Mouse (Mus musculus): Measurements from ENCODE around the gene Rsf1.

Gene Rsf1

DNA sequence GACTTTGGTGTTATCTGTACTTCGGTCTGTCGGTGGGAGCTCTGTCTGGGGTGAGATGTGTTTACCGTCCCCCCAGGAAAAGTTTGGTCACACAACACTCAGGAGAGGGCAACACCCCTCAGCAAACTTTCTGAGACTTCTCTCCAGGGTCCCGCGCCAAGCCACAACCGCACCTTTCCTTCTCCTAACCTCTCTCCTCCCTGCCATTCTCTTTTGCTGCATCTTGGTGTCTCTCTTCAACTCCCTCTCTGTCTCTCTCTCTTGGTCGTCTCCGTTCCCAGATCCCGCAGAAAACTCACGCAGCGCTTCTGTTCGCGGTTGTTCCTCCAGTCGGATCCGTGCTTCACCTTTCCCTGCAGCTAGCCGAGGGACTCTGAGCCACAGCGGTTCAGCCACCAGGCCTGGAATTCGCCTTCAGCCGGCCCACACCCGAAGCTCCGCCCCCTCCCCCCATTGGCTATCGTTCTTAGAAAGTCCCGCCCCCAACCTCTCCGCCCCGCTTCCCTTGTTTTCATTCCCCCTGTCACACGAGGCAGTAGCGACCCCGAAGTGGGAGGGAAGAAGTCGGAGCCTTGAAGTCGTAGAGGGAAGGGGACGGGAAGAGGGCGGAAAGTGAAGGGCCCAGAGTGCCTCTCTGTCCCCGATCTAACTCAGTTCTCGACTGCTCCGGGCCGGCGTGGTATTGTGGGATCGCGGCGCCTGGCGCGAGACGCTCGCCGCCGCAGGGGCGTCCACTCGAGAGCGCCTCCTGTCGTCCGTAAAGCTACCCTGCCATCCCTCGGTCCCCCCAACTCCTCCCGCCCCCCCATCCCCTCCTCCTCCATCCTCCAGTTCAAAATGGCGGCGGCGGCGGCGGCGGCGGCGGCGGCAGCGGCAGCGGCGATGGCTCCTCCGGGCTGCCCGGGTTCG lies at the start of gene Rsf1, which contains the start of gene Aamdc:
Gene Rsf1, plus strand, starts transcription at position 823 of the 909 bp plus-strand sequence.
Gene Aamdc, minus strand, starts transcription at position 431 of the 909 bp plus-strand sequence.
- peak; percentile 96 for DNase-seq

DNA sequence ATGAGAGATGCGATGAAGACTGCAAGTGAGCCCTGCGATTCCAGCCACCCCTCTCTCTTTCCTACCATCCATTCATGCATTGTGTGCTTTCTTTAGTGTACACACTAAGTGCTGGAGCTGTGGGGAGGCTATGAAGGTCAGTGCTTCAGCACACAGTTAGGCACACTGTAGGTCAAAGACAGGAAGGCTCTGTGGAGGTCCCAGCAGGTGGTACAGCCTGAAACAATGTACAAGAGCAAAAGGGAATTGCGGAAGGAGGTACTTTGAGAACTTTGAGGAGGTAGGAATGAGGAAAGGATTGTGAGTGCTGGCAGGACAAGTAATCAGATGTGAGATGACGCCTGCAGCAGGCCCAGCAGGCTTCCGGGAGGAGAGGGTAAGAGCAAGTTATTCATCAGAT lies 44.2 kb upstream of the Rsf1 start:
- no peak for DNase-seq

DNA sequence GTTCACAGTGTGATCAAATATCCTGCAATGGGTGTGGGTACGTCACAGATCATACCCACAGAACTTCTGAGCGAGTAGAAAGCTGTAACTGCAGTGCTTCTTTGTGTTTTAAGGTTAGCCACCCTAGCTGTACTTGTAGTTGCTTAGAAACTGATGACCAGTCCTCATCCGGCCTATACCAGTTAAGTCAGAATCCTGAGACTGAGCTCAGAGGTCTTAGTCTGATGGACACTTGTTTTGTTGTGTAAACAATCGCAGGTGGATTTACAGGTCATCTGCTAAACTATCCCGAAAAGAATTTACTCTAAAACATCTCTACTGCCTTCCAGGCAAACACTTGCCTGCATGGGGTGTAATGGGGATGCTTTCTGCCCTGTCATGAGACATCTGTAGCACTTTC lies 43.1 kb upstream of the Rsf1 start:
- DNase-seq: no peak

DNA sequence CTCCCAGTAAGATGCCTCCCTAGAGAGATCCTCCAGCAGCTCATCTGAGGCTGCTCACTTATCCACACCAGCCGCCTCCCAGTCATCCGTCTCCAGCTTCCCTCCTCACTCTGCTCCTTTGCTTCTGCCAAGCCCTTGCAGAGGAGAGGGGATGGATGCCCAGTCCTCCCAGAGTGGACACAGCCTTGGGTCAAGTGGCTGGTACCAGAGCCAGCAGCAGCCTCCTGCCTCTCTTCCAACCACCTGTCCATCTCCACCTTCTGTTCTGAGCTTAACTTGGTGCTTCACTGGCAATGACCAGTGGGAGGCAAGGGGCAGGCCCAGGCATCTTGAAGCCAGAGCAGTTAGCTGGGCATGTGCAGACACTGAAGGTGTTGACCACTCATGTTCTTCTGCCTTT lies 33.2 kb upstream of the Rsf1 start:
- DNase-seq: no peak

DNA sequence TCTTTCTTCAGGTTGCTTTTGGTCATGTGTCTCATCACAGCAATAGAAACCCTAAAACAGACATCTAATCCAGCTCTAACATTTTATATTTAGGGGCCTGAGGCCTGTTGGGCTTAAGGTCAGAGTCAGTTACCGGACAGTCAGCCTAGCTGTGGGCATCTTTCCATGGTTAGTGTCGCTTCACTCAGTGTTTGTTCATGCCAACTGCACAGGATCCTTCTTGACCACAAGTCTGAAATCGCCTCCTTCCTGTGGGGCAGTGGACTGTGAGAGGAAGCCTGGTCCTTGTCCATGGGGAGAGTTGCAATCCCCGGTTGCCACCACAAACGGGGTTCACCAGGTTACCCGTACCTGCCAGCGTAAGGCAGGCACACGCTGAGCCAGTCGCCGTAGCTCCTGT lies 30.4 kb upstream of the Rsf1 start:
- DNase-seq: no peak

DNA sequence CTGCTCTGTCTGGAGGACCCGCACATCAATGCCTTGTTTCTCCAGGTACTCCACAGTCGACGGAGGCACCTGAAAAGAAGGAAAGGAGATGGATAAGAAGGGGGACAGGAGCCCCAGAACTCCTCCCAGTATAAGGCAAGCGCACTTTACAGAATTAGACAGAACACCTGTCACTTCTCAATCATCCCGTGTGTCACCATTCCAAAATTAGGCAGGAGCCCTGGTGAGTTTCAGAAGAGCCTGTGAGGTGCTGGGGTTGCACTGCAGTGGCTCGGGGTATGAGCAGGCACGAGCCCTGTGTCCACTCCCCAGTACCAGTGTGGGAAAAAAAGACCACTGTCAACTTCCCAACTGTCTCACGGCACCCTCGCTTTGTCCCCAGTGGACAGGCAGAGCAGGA lies 29.0 kb upstream of the Rsf1 start:
- DNase-seq: no peak

DNA sequence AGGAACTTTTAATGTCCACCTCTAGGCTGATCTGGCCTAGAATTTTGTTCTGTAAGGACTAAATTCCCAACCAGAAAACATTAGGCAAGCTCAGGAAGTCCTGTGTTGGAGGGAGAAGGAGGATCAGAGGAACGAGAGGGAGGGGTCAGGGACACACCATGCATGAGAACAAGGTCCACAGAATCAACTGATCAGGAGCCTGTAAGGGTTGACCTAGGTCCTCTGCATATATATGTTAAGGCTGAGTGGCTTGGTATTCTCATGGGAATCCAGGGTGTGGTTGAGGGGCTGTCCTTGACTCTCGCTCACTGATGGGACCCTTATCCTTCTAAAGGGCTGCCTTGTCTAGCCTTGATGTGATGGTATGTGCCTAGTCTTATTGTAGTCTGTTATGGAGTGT lies 16.1 kb upstream of the Rsf1 start:
- no peak for DNase-seq

DNA sequence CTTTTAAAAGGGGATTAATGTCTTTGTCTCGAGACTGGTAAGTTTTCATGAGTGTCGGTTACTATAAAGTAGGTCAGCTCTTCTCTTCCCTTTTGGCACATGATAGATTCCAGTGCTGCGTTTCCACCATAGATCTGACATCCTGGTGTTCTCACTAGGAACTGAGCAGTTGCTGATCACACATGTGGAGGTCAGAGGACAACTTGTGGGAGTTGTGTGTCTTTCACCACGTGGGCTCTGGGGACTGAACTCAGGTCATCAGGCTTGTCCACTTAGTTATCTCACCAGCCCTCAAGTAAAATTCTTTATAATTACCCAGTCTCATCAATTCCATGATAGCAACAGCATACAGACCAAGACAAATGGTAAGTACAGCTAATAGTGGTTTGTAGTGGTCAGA lies 10.3 kb upstream of the Rsf1 start:
- DNase-seq: no peak

DNA sequence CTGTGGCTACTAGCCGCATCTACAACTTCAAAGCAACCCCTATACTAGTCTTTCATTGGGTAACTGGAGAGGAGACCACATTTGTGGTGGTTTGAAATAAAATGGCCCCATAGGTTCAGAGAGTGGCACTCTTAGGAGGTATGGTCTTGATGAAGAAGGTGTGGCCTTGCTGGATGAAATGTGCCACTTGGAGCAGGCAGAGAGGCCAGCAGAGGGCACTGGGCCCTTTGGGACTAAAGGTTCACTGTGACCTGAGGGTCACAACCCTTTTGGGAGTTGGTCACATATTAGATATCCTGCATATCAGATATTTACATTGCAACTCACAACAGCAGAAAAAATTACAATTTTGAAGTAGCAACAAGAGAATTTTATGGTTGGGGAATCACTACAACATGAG lies 9.3 kb upstream of the Rsf1 start:
- DNase-seq: no peak

DNA sequence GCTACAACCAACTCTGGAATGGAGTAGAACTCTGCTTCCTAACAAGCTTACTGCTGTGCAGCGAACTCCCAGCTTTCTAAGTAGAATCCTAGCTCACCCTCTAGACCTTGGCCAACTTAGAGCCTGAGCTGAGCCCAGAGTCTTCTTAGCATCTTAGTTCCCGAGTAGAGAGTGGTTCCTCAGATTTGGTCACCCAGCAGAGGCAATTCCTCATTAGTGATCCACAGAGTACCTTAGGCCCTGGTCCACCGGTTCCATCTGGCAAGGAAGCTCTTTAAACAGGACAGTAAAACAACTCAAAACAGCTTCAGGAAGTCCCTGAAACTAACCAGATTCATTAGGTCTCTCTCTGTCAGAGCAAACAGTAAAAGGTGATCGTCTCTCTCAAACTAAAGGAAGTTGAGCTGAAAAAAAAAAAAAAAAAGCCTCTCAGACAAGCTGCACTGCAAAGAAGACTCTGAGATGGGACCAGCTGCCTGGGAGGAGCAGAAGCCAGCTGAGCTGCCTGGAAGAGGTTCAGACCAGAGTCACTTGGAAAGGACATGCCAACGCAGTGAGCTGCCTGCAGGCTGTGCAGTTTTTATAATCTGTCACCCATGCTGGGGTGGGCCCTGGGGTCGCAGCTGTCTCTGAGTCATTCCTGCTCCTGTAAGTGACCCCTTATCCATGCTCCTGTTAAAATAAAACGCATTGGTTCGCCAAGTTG lies 1.2 kb upstream of the Rsf1 start:
- peak; percentile 35 for DNase-seq

DNA sequence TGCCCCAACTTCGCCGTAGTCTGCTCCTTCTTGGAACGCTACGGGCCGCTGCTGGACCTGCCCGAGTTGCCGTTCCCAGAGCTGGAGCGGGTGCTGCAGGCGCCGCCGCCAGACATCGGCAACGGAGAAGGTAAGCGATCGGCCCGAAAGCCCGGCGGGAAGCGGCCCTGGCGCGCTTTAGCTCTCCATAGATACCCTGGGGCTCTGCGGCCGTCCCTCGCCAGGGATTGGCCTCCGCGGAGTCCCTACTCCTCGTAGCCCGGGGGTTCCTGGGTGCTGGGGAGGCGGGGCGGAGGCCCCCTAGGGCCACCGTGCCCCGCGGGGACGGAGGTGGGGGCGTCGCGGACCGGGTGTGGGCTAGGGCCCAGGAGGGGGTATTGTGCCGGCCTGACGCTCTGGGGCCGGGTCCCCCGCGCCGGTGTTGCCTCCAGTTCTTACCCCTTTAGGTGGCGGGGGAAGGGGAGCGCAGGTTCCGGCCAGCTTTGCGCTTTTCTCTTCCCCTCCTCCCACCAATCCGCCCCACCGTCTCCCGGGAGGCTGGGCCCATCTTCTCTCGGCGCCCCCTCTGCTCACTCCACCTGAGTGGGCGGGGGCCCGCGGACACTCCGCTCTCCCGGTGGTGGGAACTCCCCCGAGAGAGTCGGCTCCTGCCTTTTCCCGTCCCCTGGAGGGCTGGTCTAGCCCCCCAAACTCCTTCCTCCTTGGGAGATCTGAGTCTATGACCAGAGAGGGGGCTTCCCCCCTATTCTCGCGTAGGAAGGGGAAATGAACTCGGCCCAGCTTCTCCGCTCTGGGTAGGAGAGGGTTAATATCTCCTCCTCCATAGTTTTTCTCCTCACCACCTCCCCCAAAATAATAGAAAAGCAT lies 520 bp downstream of the Rsf1 start:
- peak; percentile 52 for DNase-seq

DNA sequence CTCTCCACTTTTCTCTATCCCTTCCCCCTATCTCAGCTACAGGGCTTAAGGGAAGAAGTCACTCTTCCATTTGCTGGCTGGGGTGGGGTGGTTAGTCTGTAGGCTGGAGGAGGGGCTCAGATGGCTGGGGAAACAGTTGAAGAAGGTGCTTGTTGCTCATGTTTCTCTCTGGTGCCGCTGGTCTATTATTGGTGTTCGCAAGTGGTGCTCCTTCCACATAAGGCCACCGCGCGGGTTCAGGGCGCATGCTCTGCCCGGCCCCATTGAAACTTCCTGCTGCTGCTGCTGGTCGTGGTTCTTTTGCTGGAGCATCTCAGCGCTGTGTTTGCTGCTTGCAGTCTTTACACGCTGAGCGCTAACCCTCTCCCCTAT lies 1.1 kb downstream of the Rsf1 start:
- peak; percentile 90 for DNase-seq

DNA sequence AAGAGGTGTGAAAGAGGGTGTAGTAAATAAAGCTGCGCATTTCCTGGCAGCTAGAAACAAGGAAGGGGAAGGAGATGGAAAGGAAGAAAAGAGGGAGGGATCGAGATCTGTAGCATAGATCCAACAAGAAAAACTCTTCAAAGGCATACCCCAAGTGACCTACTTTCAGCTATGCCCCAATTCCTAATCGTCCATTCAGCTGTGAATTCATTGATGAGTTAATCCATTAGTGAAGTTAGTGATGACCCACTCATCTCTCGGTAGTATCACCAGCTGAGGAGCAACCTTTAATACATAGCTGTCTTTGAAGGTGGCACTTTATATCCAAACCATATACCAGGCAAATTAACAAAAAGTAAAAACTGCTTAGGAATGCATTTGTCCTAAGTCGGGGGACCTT lies 8.8 kb downstream of the Rsf1 start:
- no peak for DNase-seq

DNA sequence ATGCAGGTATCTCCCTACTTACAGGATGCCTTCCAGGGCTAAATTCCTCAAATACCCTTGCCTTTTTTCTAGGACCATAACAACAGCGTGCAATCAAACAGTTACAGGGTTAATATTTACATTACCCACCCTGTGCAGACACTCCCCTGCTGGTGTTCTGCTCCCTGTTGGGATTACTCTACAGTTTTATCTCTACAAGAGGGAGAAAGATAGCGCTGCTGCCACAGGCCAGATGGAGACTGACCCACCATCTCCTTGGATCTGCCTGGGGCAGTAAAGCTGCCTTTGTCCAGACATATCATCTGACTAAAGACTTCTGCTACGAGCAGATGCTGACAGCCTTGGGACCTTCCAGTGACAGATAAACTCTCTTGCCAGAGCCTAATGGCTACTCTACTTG lies 10.8 kb downstream of the Rsf1 start:
- DNase-seq: no peak

DNA sequence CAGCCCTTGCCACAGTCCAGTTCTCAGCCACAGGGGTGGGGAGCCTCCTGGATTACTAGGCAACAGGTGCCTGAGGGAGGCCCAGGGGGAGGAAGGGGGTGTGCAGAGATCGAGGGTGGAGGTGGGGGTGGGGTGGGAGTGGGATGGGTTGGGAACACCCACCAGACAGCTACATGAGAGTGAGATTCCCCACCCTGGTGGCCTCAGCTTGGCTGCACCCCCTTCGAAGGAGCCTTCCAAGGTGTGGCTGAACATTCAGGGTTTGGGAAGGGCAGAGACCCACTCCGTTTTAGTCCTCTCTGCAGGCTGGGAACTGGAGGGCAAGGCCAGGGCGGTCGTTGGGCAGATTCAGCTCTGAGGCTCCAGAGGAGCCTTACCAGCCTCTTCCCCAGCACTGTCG lies 11.6 kb downstream of the Rsf1 start:
- DNase-seq: no peak

DNA sequence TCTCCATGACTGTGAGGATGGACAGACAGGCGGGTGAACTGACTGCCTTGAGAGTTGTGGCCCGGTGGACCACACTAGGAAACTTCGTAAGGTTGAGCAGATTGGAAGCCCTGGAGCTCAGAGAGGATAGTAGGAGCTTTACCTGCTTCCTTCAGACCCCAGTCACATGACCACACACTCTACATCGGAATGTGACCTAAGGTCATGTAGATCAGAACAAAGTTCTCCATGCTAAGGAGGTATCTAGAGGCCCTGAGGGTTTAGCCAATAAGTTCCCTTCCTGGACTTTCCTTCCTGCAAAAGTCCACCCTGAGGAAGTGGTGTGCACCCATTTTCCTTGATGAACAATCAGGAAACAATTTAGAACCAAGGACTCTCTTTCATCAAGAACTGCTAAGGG lies 12.7 kb downstream of the Rsf1 start:
- DNase-seq: no peak

DNA sequence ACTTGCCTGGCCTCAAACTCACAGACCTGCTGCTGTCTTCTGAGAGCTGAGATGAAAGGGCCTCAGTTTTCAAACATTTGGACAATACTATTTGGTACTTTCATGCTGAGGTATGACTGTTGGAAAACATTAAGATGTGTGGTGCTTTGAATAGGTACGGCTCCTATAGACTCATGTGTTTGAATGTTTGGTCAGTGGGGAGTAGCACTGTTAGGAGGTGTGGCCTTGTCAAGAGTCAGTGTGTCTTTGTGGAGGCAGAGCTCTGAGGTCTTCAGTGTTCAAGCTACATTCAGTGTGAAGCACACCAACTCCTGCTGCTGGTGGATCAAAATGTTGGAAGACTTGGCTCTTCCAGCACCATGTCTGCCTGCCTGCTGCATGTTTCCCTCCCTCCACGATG lies 13.8 kb downstream of the Rsf1 start:
- no peak for DNase-seq

DNA sequence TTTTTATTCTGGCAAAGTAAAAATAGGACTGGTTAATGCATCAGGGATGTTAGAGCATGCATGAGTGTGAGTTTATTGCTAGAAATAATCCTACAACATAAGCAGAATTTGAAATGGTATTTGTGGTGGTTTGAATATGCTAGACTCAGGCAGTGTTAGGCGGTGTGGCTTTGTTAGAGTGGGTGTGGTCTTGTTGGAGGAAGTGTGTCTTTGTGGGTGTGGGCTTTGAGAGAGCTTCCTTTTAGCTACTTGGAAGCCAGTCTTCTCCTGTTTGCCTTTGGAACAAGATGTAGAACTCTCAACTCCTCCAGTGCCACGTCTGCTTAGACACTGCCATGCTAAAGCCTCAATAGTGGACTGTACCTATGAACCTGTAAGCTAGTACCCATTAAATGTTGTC lies 18.9 kb downstream of the Rsf1 start:
- no peak for DNase-seq

DNA sequence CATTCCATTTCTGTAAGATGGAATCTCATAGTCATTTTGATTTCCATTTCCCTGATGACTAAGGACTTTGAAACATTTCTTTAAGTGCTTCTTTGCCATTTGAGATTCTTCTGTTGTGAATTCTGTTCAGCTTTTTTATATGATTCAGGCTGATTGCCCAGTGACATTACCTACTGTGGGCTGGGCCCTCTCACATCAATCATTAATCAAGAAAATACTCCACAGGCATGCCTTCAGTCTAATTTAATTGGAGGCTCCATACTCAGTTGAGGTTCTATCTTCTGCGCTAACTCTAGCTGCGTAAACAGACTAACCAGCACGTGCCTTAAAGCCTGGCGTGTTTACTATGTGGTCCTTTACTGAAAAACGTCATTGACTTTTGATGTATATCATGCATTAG lies 41.7 kb downstream of the Rsf1 start:
- DNase-seq: no peak

DNA sequence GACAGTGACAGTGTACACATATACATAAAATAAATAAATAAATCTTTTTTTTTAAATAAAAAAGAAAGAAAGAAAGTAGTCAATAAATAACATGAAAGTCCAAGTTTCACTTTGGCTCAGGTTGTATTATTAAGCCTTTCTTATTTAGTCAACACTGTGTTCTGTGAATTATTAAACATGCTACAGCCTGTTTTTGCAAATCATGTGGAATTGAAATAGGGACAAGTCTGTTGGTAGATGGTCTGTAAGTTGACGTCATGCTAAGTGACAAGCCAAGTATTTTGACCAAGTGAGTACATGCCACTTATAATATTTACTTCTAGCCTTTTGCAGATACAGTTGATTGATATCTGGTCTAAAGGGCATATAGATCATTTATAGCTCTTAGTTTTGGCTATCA lies 43.0 kb downstream of the Rsf1 start:
- no peak for DNase-seq

DNA sequence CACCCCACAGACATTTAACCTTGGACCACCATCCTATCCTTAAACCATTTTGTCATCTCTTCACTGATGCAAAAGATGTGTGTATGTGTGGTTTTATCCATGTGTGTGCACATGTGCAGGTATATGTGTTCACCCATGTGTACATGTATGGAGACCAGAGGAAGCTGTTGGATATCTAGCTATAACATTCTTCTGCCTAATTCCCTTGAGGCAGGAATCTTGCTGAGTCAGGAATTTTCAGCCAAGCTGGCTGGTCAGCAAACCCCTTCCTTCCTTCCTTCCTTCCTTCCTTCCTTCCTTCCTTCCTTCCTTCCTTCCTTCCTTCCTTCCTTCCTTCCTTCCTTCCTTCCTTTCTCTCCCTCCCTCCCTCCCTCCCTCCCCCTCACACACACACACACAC lies 43.7 kb downstream of the Rsf1 start:
- DNase-seq: no peak

DNA sequence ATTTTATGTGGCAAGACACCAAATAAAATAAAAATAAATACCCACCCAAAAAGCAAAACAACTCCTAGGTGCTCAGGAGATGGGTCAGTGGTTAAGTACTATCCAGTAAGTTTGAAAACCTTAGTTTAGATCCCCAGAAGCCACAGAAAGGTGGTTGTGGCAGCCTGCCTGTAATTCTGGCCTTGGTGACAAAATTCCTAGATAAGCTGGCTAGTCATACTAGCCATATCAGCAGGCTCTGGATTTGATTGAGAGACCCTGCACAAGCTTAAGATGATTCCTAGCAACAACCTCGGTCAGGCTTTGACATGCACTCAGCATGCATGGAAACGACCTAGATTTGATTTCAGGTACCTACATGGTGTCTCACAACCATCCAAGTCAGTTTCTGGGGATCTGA lies 49.7 kb downstream of the Rsf1 start:
- no peak for DNase-seq

DNA sequence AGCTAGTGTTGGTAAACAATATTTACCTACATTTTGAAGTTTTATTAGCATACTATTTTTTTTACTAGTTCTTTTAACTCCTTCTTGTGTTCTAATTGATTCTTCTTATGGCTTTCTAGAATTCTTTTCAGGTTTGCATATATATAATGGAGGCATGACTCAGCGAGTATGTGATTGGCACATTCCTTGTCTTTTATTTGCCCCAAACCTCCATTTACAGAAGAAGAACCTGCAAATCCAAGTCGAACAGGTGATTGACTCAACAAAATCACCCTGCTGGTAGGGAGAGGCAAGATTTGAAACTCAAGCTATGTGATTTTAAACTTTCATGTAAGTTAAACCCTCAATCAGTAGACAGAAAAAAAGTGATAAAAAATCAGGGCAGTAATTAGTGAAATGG lies 51.6 kb downstream of the Rsf1 start:
- DNase-seq: no peak
